Mouse (Mus musculus) heart, postnatal 0 days (tissue): ENCODE results near the gene Tmem151a. TPM values are rescaled to one million over a fixed set of nuclear protein-coding genes. Genes with fewer than 3 reads are reported as not detected.

ENCODE experiments used
- ATAC-seq: fragments of 200-750 bp; cut with Nextera tagmentation; 2 replicates; pipeline ENCODE4 v1.8.0; 2017; ENCODE audit warnings: low read depth, moderate number of reproducible peaks, moderate library complexity; ENCODE audit not compliant: insufficient read depth
- DNase-seq: peaks from one replicate; pipeline ENCODE4 v3.0.0-alpha.2; 2016; ENCODE audit warnings: low spot score
- H3K27ac ChIP-seq: fragments of 300-500 bp; sonication (generic); 2 replicates; pipeline ENCODE4 v1.5.1; 2014; ENCODE audit warnings: low read depth, mild to moderate bottlenecking
- H3K27me3 ChIP-seq: fragments of 300-500 bp; sonication (generic); 2 replicates; pipeline ENCODE4 v1.6.1; 2014; ENCODE audit warnings: low read length, mixed read lengths; ENCODE audit not compliant: control insufficient read depth, insufficient read depth
- H3K36me3 ChIP-seq: fragments of 300-500 bp; sonication (generic); replicated peaks from 2 replicates; pipeline ENCODE4 v1.6.1; 2014; ENCODE audit warnings: low read length, mixed read lengths; ENCODE audit not compliant: control insufficient read depth, insufficient read depth
- H3K4me1 ChIP-seq: fragments of 300-500 bp; sonication (generic); 2 replicates; pipeline ENCODE4 v1.6.1; 2014; ENCODE audit warnings: antibody characterized with exemption; ENCODE audit not compliant: control insufficient read depth, insufficient read depth
- H3K4me2 ChIP-seq: fragments of 300-500 bp; sonication (generic); 2 replicates; pipeline ENCODE4 v1.6.1; 2014; ENCODE audit warnings: low read depth, mild to moderate bottlenecking, low read length, moderate library complexity
- H3K4me3 ChIP-seq: fragments of 300-500 bp; sonication (generic); 2 replicates; pipeline ENCODE4 v1.5.1; 2014; ENCODE audit warnings: low read depth, low read length
- H3K9ac ChIP-seq: fragments of 300-500 bp; sonication (generic); replicated peaks from 2 replicates; pipeline ENCODE4 v1.6.1; 2014; ENCODE audit warnings: low read depth, low read length, mixed read lengths
- H3K9me3 ChIP-seq: fragments of 300-500 bp; sonication (generic); replicated peaks from 2 replicates; pipeline ENCODE4 v1.6.1; 2016; ENCODE audit warnings: low read length; ENCODE audit not compliant: control insufficient read depth
- CTCF ChIP-seq: IDR thresholded peaks from 2 replicates; pipeline ENCODE4 v1.5.1; 2016; ENCODE audit warnings: antibody characterized with exemption, control low read depth, low read depth
- EP300 ChIP-seq: IDR thresholded peaks from 2 replicates; pipeline ENCODE4 v1.6.1; 2016; ENCODE audit warnings: antibody characterized with exemption, low read depth
- WGBS: fragments of 180-500 bp; shearing (Covaris S2); extraction: QIAGEN DNeasy Blood & Tissue Kit; methylation state at CpG from one replicate; pipeline ENCODE4 v1.1.7; 2014; 5-methylcytosine and 5-hydroxymethylcytosine counted together
- polyA plus RNA-seq: library from polyadenylated mRNA; unstranded; fragments of >200 nt; fragmentation: Nextera tagmentation; extraction: Ambion mirVana; gene quantifications from 2 replicates; pipeline ENCODE4 v1.2.1, GENCODE M21; 2015
- total RNA-seq: library from RNA; depleted of rRNA; stranded (reverse); fragments of >200 nt; gene quantifications from 2 replicates; pipeline ENCODE4 v1.2.3, GENCODE M21; 2014; ENCODE audit warnings: low replicate concordance

Tmem151a gene
- total and polyA plus RNA-seq, 2 experiments from 2014 or later, result 2.6 to 3.0 TPM

DNA sequence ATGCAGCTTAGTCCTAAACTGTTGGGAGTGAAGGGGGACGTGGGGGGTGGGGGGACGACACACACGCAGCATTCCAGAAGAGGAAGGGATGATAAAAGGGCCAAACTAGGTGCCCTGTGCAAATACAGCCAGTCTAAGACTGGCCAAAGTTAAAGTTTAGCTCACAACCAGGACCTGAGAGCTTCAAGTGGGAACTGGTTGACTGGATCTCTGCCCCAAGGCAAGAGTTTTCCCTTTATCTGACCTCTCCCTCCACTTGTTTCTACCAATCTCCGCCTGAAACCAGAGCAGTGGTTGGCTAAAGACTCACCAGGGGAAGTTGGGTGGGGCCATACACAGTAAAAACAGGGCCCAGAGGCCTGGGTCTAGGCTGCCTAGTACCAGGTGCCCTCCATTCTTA lies 23.4 kb upstream of the Tmem151a start:
- no peak overlapping the region for H3K27ac ChIP-seq
- H3K36me3 ChIP-seq, result peaks cover 57% of the 10 kb centered on the region

DNA sequence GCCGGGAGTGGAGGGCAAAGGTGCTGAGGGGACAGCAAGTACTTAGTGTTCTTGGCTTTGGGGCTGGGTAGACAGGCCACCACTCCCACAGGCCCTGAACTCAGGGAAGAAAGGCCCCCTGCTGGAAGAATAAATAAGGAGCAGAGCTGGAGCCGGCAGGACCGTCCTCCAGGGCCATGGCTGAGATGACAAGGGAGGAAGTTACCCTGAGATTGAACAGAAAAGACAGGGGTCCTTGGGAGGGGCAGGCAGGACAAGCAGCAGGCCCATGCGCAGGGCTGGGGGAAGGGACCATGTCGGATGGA lies 22.9 kb upstream of the Tmem151a start:
- peak; percentile 16; the same call in 1 of the 2 replicates for ATAC-seq
- peak; percentile 50 for DNase-seq
- 21% methylated on average over 5 of the region's 5 CpGs for WGBS
- Histone ChIP-seq H3K4me2 (no peak overlapping the region), H3K27me3 (no peaks in the 10 kb centered on the region), H3K4me1 (peaks cover 8% of the 10 kb centered on the region; the same call in 1 of the 2 replicates), H3K36me3 (peaks cover 60% of the 10 kb centered on the region), H3K27ac (no peak overlapping the region), H3K4me3 (no peak overlapping the region), H3K9ac (no peak overlapping the region), H3K9me3 (no peaks in the 10 kb centered on the region)
- TF ChIP-seq EP300 (no peak), CTCF (peak; percentile 41)

More for the DNA sequence above, 23.4 kb upstream of the Tmem151a start:
- WGBS, result 56% methylated on average over 4 of the region's 4 CpGs
- no peak for ATAC-seq
- no peak for DNase-seq
- Histone ChIP-seq H3K9ac (0 out of 2 replicates have a peak overlapping the region, but pooled peaks have one; percentile 4), H3K4me2 (no peak overlapping the region), H3K4me3 (no peak overlapping the region), H3K27me3 (no peaks in the 10 kb centered on the region), H3K9me3 (no peaks in the 10 kb centered on the region), H3K4me1 (peaks cover 8% of the 10 kb centered on the region; the same call in 1 of the 2 replicates)
- TF ChIP-seq CTCF, result no peak

DNA sequence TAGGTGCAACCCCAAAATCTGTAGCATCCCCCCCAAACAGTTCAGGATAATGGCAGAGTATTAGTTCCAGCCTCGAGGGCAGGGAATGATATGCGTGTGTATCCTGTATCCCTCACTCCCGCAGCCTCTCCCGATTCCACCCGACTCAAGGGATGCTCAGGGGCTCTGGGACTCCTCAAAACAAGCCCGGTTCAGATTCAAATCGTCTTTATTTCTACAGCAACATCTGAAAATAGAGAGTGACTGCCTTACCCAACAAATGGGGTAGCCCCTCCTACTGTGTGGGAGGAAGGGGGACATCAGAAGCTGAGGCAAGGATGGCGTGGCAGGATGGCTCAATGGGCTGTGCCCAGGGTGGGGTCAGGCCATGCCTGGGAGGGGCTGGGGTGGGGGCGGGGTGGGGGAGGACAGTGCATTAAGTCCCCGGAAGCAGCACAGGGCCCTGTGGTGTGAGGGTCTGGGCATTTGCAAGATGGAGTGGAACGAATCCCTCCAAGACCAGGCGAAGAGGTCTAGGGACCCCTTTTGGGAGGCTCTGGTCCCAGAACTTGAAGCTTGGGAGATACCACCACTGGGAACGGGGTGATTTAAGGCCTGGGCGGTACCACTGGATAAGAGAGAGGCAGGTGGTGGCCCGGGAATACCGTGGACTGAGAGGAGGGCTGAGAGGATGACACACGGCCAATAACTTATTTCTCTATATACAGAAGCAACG lies 22.4 kb upstream of the Tmem151a start:
- Histone ChIP-seq H3K4me2 (no peak overlapping the region), H3K9me3 (no peaks in the 10 kb centered on the region), H3K36me3 (peaks cover 63% of the 10 kb centered on the region), H3K27me3 (no peaks in the 10 kb centered on the region), H3K9ac (no peak overlapping the region; the same call in 1 of the 2 replicates), H3K4me3 (no peak overlapping the region), H3K27ac (no peak overlapping the region), H3K4me1 (peaks cover 8% of the 10 kb centered on the region; the same call in 1 of the 2 replicates)
- ATAC-seq (no peak), DNase-seq (no peak)
- TF ChIP-seq CTCF (no peak), EP300 (no peak)
- 74% methylated on average over 18 of the region's 18 CpGs for WGBS

DNA sequence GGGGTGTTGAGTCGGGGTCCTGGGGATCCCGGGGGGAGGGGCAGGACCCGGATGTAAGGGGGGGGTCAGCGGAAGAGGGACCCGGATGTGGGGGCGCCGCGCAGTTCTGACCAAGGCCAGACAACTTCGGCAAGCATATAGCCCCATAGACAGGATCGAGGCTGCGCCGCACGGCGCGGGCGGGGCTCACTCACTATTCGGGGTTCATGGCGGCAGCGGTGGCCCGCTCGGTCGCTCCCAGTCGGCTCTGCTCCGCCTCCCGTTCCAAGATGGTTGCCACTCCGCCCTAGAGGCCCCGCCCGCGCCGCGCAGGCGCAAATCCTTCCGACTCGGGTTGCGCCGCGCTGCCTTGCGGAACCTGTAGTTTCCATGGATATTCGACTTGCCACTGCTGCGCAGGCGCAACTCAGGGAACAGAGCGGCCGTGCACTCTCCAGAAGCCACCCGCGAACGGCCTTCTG lies 21.4 kb upstream of the Tmem151a start, which contains the start of gene Rab1b:
Rab1b (minus strand) TSS at position 342 of the 461 bp plus-strand sequence.
- TF ChIP-seq CTCF (no peak), EP300 (peak; percentile 73)
- under 1% methylated on average over 44 of the region's 46 CpGs for WGBS
- Histone ChIP-seq H3K27me3 (no peaks in the 10 kb centered on the region), H3K4me2 (peak within 1 kb of the TSS; percentile 85), H3K27ac (peak within 1 kb of the TSS; percentile 95), H3K4me1 (peaks cover 8% of the 10 kb centered on the region; the same call in 1 of the 2 replicates), H3K36me3 (peaks cover 66% of the 10 kb centered on the region), H3K9me3 (no peaks in the 10 kb centered on the region), H3K9ac (peak within 1 kb of the TSS; percentile 82), H3K4me3 (peak within 1 kb of the TSS; percentile 88)
- DNase-seq, result peak; percentile 98
- peak; percentile 96 for ATAC-seq

DNA sequence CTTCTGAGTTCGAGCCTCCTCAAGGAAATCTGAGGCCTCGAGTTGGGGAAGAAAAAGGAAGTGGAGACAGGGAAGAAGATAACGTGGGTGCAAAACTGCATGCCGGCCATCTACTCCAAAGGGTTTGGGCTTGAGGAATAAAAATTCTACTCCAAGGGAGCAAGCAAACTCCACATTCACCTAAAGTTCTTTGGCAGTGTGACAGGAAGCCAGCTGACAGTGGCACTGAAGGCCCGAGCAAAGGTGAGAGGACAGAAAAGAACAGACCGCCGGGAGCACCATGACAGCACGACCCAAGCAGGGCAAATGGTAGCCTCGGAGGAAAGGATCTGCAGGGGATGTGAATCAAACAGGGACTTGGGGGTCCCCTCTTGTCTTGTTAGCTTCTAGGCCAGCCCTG lies 20.7 kb upstream of the Tmem151a start:
- Histone ChIP-seq H3K4me1 (peaks cover 8% of the 10 kb centered on the region; the same call in 1 of the 2 replicates), H3K27me3 (no peaks in the 10 kb centered on the region), H3K9me3 (no peaks in the 10 kb centered on the region), H3K36me3 (peaks cover 66% of the 10 kb centered on the region), H3K9ac (peak overlapping the region; percentile 82), H3K4me2 (peak overlapping the region; percentile 85), H3K27ac (peak overlapping the region; percentile 95), H3K4me3 (peak overlapping the region; percentile 88)
- ATAC-seq (no peak), DNase-seq (no peak)
- WGBS, result 2% methylated on average over 9 of the region's 9 CpGs
- TF ChIP-seq CTCF (no peak), EP300 (no peak)
